Mouse (Mus musculus) forelimb bud, embryonic 11.5 days (tissue): ENCODE results near the gene Srrm3.

ENCODE experiments used
- DNase-seq: peaks from one replicate; pipeline ENCODE4 v3.0.0-alpha.2; 2012; ENCODE audit warnings: low read depth, low spot score

Gene Srrm3

DNA sequence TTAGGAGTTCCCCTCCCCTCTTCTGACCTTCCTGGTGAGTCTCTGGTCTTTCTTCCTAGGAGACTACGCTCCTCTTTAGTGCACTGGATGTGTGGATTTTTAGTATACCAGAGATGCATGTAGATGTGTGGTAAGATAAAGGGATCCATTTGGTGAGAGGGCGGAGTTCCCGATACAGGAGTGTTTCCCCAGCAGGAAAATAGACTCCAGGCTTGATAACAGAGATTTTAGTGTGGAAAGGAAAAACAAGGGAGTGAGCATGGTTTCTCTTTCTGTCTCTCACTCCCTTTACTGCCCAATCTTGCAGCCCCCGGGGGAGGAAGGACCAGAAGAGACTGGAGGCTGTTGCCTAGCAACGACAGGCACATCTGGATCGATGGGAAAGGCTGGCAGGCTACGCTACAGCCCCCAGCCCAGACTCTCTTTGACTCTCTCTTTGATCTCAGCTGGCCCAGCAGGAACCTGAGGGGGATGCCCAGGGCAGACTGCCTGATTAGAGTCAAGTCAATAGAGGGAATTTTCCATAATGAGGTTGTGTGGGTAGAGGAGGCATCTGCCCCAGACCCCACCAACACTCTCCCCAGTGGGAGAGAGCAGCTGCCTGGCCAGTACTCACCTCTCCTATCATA lies 15.7 kb downstream of the Srrm3 start:
- peak; percentile 40 for DNase-seq

DNA sequence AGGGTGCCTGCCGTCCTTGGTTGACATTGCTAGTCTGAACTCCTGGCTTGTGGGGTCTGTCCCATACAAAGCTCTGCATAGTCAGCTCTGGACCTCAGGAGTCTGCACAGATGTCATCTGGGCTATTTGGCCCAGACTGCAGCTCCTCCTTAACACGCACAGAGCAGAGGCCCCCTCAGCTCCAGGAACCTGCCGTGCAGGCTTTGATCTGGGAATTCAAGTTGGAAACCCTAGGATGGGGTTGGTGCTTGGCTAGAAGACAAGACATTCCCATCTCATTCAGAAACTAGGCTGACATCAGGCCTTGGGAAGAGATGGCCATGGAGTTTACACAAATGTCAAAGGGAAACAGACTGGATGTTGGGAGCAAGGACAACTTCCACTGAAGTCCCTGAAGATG lies 17.8 kb downstream of the Srrm3 start:
- DNase-seq = no peak

DNA sequence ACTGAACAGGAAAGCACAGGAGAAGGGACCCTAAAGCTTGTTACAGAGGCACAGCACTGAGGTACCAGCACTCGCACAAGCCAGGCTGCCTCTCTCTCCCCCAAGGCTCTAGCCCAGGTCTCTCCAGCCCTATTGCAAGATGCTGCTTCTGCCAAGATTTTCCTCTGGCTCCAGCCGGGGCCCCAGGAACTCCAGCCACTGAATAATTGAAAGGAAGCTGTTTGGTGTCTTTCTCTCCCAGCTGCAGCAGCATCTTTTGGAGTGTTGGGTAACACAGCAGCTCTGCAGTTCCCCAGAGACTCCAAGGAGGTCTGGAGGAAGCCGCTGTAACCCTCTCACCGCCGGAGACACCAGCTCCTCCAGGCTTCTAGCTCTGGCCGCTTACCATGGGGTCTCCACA lies 19.5 kb downstream of the Srrm3 start:
- DNase-seq = no peak

DNA sequence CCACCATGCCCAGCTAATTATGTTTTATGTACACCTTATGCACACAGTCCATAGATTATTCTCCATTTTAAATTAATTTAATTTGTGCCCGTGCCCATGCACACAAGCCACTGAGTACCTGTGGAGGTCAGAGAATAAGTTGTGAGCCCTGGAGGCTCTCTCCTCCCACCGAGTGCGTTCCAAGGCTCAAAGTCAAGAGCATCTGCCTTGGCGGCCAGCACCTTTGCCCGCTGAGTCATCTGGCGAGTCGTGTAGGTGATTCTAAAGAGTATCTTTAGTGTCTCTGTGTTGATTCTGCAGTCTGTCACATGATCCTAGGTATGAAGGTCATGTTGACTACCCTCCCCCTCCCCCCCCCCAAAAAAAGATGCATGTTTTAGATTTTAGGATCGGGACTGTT lies 22.7 kb downstream of the Srrm3 start:
- no peak for DNase-seq

DNA sequence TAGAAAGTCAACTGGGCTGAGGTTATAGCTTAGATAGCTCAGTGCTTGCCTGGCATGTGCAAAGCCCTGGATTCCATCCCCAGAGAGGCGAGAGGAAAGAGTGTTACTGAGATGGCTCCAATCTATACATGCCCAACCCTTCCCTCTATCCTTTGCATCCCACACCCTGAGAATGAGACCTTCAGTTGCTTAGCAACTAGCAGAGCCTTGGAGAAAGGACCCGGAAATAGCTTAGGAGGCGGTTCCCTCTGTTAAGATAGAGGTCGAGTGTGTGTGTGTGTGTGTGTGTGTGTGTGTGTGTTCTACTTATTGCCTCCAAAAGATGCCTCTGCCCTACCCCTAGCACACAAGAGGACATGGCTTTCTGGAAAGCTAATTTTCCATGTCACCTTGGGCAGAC lies 26.0 kb downstream of the Srrm3 start:
- no peak for DNase-seq

DNA sequence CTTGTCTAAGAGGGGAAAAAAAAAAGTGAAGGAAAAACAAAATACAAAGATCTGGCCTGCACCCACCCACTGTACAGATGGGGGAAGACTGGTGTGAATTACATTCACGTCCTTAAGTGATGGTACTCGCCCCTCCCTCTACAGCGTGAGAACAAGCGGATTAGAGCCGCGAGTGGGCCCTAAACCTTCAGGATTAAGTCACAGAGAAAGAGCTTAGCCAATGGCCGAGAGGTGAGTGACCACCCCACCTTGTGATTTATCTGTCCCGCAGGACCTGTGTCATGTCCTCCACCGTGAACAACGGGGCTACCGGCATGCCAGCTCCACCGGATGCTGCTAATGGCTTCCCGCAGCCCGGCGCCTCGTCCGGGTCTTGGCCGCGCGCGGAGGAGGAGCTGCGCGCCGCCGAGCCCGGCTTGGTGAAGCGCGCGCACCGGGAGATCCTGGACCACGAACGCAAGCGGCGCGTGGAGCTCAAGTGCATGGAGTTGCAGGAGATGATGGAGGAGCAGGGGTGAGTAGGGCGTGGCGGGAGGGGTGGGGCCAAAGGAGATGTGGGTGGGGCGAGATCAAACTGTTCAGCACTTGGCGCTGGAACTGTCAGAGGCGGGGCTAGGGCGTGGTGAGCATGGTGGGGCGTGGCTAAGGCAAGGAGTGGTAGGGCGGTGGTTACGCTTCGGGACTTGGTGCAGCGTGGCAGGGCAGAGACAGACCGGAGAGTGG lies 28.2 kb downstream of the Srrm3 start:
- peak; percentile 77 for DNase-seq

DNA sequence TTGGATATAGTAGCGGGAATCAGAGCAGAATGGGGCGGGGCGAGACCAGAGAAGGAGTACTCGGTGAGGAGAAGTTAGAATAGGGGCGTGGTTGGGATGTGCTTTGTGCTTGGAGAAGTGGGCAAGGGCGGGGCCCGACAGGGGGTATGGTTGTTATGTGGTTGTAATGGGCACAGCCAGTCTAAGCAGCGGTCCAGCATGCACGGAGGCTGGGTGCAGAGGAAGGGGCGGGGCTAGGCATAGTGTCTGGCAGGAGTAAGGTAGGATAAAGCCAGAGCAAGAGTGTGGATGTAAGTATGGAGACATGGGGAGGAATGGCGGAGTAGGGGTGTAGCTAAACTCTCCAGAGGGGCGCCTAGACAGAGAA lies 28.8 kb downstream of the Srrm3 start:
- DNase-seq = no peak

DNA sequence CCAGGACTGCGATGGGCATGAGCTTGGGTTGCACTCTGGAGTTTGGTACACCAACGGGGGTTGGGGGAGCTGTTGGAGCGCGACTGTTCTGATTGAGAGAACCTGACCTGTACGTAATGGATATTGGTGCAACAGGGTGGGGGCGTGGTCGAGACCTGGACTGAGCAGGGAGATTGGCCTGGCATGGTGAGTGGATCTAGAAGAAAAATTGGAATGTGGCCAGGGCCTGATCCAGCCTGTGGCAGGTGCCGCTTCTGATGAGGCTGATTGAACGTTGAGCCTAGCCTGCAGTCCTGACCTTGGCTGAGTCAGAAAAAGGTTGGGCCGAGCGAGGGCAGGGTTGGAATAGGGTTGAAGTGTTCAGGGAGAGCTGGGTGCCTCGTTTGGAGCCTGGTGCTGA lies 29.3 kb downstream of the Srrm3 start:
- DNase-seq = no peak

DNA sequence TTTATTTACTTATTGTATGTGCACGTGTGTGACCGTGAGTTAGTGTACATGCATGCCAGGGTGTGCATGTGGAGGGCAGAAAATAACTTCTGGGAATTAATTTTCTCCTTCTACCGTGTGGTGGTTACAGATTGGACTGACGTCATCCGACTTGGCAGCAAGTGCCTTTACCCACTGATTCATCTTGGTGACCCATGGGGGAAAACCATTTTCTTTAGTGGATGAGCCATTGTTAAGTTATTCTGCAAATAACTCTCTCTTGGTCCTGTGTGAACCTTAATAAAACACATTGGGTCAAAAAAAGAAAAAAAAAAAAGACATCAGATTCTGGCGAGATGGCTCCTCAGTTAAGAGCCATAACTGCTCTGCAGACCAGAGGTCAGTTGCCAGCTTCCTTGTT lies 35.0 kb downstream of the Srrm3 start:
- DNase-seq = no peak

DNA sequence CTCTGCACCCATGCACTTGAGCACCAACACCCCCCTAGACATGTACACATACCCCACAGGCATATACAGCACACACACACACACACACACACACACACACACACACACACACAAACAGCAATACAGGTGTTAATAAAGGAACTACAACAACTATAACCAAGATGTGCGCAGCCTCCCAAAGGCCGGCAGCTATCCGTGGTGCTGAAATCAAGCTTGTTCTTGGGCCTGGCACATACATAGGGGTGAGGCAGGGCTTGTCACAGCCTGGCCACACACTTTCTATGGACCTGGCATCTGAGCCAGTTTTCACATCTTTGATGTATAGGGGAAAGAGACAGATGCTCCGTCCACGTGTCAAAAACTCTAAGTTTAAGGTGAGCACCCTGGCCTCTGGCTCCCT lies 36.7 kb downstream of the Srrm3 start:
- peak; percentile 64 for DNase-seq

DNA sequence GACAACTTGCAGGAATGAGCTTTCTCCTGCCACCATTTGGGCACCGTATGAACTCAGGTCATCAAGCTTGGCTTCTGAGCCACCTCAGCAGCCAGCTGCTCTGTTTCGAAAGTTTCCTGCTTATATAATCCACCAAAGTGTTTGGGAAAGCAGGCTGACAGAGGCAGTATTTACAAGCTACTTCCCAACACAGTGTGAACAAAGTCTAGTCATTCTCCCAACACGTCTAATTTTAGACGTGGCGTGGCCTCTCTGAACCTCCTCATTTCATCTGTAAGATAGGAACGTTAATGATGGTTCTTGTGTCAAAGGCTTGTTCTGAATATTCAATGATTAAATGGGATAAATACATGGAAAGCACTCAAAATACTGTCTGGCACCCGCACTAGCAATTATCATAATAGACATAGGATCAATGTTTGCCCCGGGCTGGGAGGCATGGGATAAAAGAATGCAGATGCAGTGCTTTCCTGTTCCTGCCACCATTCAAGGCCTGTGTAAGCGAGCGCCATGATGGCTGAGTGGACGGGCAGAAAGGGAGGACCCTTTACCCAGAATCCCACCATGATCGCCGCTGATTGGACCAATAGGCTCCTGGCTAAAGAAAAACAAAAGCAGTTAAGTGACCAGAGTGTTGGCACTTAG lies 39.1 kb downstream of the Srrm3 start:
- no peak for DNase-seq

DNA sequence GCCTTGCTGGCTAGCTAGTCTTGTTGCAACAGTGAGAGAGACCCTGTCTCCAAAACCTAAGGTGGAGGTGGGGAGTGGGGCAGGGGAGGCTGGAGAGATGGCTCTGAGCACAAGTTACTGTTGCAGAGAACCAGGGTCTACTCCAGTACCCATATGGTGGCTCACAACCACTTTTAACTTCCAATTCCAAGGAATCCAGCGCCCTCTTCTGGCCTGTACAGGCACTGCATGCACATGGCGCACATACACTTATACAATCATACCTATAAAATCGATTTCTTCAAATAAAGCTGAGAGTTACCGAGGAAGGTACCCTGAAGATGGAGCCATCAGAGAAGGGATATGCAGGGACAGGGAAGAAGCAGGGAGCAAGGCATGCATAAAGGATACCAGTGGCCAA lies 40.8 kb downstream of the Srrm3 start:
- no peak for DNase-seq

DNA sequence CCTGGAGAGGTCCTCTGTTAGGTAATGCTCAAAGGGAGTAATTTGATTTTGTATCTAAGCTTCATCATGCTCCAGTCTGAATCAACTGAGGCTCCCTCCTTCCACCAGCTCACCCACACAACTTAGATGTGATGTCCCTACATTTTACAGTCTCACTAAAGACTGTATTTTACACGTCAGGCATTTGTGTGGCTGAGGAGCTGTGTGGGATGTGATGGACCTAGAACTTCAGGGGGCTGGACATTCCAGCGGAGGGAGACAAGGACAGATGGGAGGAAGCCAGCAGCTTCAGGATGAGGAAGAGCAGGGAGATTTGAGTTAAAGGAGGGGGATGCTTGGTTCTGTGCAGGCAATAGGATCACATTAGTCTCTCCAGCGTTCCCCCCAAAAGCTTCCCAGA lies 41.2 kb downstream of the Srrm3 start:
- no peak for DNase-seq

DNA sequence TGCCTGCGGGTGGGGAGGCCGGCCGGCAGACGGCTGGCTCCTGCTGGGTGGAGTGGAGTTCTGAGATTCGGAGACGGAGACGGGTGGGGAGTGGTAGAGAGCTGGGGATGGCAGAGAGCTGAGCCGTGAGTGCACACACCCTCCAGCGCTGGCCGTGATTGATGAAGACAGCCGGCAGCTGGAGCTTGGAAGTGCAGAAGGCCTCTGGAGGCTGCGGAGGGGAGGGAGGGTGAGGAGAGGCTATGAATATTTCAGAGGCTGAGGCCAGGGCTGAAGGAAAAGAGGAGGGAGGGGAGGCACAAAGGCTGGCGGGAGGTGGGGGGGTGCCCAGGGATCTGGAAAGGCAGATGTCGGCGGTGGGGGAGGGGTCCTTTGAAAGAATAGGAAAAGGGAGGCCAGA lies 44.3 kb downstream of the Srrm3 start:
- peak; percentile 65 for DNase-seq

DNA sequence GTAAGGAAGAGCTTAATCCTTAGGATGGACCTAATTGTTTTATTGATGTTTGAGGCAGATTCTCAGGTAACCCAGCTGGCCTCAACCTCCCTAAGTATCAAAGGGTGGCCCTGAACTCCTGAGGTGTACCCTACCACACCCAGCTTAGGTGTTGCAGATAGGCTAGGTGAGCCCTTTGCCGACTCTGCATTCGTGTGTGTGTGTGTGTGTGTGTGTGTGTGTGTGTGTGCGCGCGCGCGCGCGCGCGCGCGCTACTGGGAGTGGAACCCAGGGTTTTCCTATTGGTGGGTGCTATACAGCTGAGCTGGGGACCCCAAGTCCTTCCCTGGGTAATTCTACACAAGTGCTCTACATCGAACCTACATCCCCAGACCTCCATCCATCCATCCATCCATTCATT lies 44.8 kb downstream of the Srrm3 start:
- no peak for DNase-seq

DNA sequence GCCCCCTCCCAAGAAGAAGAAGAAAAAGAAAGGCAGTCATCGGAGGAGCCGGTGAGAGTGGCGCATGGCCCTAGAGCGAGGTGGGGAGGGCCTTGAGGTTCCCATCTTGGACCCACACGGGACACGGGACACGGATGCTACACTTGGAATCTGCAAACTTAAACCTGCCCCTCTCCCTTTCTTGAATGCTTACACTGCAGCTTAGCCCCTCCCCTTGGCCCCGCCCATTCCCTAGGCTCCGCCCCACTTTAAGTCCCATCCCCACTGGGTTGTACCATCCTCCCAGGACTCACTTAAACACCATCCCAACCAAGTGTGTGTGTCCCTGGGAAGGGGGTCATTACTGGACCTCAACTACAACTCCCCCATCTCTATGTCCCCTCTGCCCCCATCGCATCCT lies 45.7 kb downstream of the Srrm3 start:
- DNase-seq = no peak

DNA sequence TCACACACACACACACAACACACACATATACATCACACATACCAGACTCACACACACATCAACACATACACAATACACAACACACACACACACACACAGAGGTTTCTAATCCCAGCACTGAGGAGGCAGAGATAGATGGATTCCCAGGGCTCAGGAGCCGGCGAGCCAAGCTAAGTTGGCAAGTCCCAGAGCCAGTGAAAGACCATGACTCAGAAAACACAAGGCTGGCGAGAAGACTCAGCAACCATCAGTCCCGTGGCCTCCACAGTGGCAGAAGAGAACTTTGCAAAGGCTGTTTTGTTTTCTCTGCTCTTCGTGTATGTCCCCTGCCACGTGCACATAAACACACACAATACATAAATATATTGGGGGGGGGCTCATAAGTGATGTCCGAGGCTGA lies 47.0 kb downstream of the Srrm3 start:
- DNase-seq = no peak

DNA sequence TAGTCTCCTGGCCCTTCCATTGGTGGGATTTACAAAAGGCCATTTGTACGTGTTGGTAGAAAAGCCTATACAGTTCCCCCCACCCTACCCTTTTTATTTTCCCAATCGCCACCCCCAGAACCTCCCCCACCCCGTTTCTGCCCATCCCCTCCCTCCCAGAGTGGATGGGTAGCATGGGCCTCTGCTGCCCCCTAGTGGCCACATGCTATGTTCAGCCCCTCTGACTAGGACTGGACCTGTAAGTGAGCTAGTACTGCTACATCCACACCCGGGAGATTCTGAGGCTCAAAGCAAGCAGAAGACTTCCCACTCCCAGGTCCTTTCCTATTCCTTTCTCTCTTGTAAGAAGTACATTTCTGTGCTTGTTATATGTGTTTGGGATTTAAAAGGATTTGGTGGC lies 48.5 kb downstream of the Srrm3 start:
- DNase-seq = peak; percentile 71

DNA sequence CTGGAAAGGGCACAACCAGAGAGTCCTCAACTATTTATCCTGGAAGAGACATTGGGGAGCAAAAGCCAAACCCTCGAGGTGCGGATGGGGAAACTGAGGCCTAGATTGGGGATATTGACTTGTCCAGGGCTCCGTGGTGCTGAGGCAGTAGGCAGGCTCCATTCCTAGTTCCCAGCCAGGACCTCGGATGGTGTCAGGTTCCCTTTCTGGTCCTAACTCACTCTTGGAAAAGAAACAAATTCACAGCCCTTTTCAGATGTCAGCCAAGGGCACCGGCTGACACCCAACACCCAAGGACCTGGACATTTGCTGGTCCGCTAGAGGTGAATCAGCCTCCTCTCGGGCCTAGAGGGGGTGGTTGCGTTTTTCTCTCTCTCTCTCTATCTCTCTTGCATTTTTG lies 60.0 kb downstream of the Srrm3 start:
- DNase-seq = no peak

DNA sequence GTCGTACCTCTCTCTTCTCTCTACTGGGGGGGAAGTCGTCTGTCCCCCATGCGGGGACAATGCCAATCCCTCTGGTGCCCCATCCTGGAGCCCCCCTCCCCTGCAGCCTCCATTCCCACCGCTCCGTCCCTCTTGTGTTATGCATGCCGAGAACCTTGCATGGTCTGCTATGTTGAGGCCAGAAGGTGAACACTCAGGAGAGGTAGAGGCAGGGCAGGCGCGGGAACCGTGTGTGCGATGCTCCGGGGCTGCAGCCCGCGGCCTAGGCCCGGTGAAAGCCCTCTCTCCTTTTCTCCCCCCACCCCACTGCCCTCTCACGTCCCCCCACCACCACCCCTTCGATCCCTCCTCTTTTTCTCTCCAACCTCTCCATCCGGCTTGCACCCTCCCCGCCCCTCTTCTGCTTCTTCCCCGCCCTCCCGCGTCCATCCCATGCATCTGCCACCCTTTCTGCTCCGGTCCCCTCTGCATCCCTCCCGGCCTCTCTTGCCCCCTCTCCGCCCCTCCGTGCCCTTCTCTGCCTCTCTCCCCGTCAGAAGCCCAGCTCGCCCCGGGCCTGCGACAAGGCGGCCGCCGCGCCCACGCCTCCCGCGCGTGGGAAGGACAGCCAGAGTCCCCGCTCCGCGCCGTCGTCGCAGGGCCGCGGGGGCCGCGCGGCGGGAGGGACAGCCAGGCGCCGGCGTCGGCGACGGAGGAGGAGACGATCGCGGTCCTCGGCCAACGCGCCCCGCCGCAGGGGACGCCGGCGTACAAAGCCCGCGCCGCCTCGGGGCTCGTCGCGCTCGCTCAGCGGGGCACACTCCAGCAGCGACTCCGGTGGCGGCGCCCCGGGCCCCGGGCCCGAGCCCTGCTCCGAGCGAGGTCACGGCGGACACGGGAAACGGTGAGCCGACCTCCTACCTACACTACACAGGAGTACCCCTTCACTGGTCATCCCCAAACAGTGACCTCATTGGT lies 61.2 kb downstream of the Srrm3 start:
- no peak for DNase-seq

DNA sequence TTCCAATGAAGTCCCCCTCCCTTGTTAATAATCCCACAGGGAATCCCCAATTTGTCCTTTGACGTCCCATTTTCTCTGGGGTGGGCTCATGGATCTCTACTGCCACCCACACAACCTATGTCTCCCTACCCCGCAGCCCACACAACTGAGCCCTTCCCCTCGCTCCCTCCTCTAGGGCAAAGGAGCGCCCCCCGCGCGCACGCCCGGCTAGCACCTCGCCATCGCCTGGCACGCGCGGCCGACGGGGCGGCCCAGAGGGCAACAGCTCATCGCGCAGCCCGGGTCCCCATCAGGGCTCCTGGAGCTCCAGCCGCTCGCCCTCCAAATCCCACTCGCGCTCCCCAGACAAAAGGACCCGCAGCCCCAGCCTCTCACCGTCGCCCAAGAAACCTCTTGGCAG lies 62.0 kb downstream of the Srrm3 start:
- no peak for DNase-seq
